Comparison of ENCODE assay signal across 8 mouse cellular contexts in genomic region chr10:76531375-76531774, GRCm38 (mm10). TPM values are rescaled to one million over a fixed set of nuclear protein-coding genes. Genes with fewer than 3 reads are reported as not detected.
DNase-seq lines count a peak whose midpoint lies in the region; ATAC-seq and TF ChIP-seq lines count a peak whose summit lies in the region.

Lss (plus strand) TSS chr10:76531588.

- TF ChIP-seq POLR2A in CH12.LX (IDR thresholded peaks at IDR 0.05; ENCODE audit: low read depth, low read length), result peak; percentile 91

- H3K4me2 ChIP-seq in CH12.LX (ENCODE audit: insufficient read depth, low read depth, poor library complexity, severe bottlenecking), result peak within 1 kb of the TSS; percentile 95
- peak within 1 kb of the TSS; percentile 83 for H3K4me2 ChIP-seq in forebrain, embryonic 11.5 days (ENCODE audit: low read depth, low read length, severe bottlenecking)
- H3K4me2 ChIP-seq in heart, embryonic 16.5 days (ENCODE audit: low read depth, low read length), result peak within 1 kb of the TSS; percentile 96
- H3K4me2 ChIP-seq in liver, embryonic 15.5 days, result peak within 1 kb of the TSS; percentile 95
- H3K4me2 ChIP-seq in neural tube, embryonic 12.5 days (replicated peaks), result peak within 1 kb of the TSS; percentile 82

- under 1% methylated on average over 37 of the region's 37 CpGs for WGBS in forebrain, embryonic 11.5 days
- WGBS in heart, embryonic 16.5 days, result under 1% methylated on average over 37 of the region's 37 CpGs
- WGBS in liver, embryonic 15.5 days (ENCODE audit: insufficient replicate concordance), result under 1% methylated on average over 37 of the region's 37 CpGs
- under 1% methylated on average over 37 of the region's 37 CpGs for WGBS in neural tube, embryonic 12.5 days

- H3K27me3 ChIP-seq in CH12.LX (replicated peaks), result no peaks in the 10 kb centered on the region
- no peaks in the 10 kb centered on the region for H3K27me3 ChIP-seq in forebrain, embryonic 11.5 days (ENCODE audit: control insufficient read depth, insufficient read depth, low read length)
- no peaks in the 10 kb centered on the region for H3K27me3 ChIP-seq in heart, embryonic 16.5 days (ENCODE audit: control insufficient read depth, insufficient read depth, low read length)
- H3K27me3 ChIP-seq in liver, embryonic 15.5 days, result no peaks in the 10 kb centered on the region
- H3K27me3 ChIP-seq in neural tube, embryonic 12.5 days (replicated peaks), result no peaks in the 10 kb centered on the region

- dilution Hi-C loops in CH12.LX (cut with MboI; ENCODE audit: extremely low pct_ligation_motif_present, extremely low pct_unique_long_range_greater_than_20kb, low sequenced_read_pairs), result no loop called here

- peak; percentile 99 for ATAC-seq in forebrain, embryonic 11.5 days (replicated peaks; ENCODE audit: low FRiP score)
- peak; percentile 99 for ATAC-seq in heart, embryonic 16.5 days (replicated peaks; ENCODE audit: extremely low read depth, insufficient read depth, low FRiP score)
- peak; percentile 99 for ATAC-seq in liver, embryonic 15.5 days (ENCODE audit: insufficient read depth)
- ATAC-seq in neural tube, embryonic 12.5 days (ENCODE audit: low FRiP score, low read depth), result peak; percentile 99

- no peak for TF ChIP-seq EP300 in CH12.LX (IDR thresholded peaks at IDR 0.05; ENCODE audit: low read length)

- peak within 1 kb of the TSS; percentile 82 to 90 (median 89) for H3K4me3 ChIP-seq in CH12.LX (replicated peaks in 1 of 3; ENCODE audit: low read depth in 2 of 3, low read length in 2 of 3, poor library complexity in 1 of 3)
- H3K4me3 ChIP-seq in forebrain, embryonic 11.5 days (ENCODE audit: low read depth, low read length), result peak within 1 kb of the TSS; percentile 72
- H3K4me3 ChIP-seq in heart, embryonic 16.5 days (ENCODE audit: low read length), result peak within 1 kb of the TSS; percentile 83
- H3K4me3 ChIP-seq in liver, embryonic 15.5 days (replicated peaks), result peak within 1 kb of the TSS; percentile 67
- peak within 1 kb of the TSS; percentile 65 for H3K4me3 ChIP-seq in neural tube, embryonic 12.5 days

- peak; percentile 97 for DNase-seq in CH12.LX (ENCODE audit: extremely low read depth)
- peak; percentile 92 for DNase-seq in c-Kit-positive CD71-positive TER-119-negative erythroid progenitor cells, embryonic 14.5 days (ENCODE audit: low read depth)
- DNase-seq in forebrain, embryonic 11.5 days (ENCODE audit: low spot score), result peak; percentile 99
- DNase-seq in kidney, postnatal 36 days, result peak; percentile 97 to 98
- DNase-seq in telencephalon, adult 2 months (ENCODE audit: low read depth, low spot score), result peak; percentile 93

- H3K27ac ChIP-seq in CH12.LX (ENCODE audit: insufficient read depth, low read depth), result no peak within 1 kb of the TSS
- peak within 1 kb of the TSS; percentile 58 for H3K27ac ChIP-seq in forebrain, embryonic 11.5 days (ENCODE audit: low read depth, low read length)
- peak within 1 kb of the TSS; percentile 61 for H3K27ac ChIP-seq in heart, embryonic 16.5 days (ENCODE audit: low read length)
- H3K27ac ChIP-seq in liver, embryonic 15.5 days (replicated peaks), result peak within 1 kb of the TSS; percentile 67
- H3K27ac ChIP-seq in neural tube, embryonic 12.5 days, result peak within 1 kb of the TSS; percentile 51; the same call in 1 of the 2 replicates

- H3K4me1 ChIP-seq in CH12.LX (ENCODE audit: control insufficient read depth in 1 of 2, insufficient read depth in 2 of 2), result peaks cover 2 to 28% of the 10 kb centered on the region in 2 experiments; a peak in 2 of 4 replicates
- H3K4me1 ChIP-seq in forebrain, embryonic 11.5 days (replicated peaks; ENCODE audit: control insufficient read depth, insufficient read depth, low read length), result no peaks in the 10 kb centered on the region
- H3K4me1 ChIP-seq in heart, embryonic 16.5 days (ENCODE audit: control insufficient read depth, insufficient read depth, low read length), result peaks cover 6% of the 10 kb centered on the region
- H3K4me1 ChIP-seq in liver, embryonic 15.5 days (replicated peaks), result peaks cover 17% of the 10 kb centered on the region
- H3K4me1 ChIP-seq in neural tube, embryonic 12.5 days, result peaks cover 24% of the 10 kb centered on the region

- no peaks in the 10 kb centered on the region for H3K9me3 ChIP-seq in CH12.LX (replicated peaks; ENCODE audit: low read length)
- H3K9me3 ChIP-seq in forebrain, embryonic 11.5 days (ENCODE audit: control insufficient read depth, low read length), result no peaks in the 10 kb centered on the region
- H3K9me3 ChIP-seq in heart, embryonic 16.5 days (replicated peaks; ENCODE audit: control insufficient read depth, low read length), result no peaks in the 10 kb centered on the region
- no peaks in the 10 kb centered on the region for H3K9me3 ChIP-seq in liver, embryonic 15.5 days (replicated peaks)
- no peaks in the 10 kb centered on the region for H3K9me3 ChIP-seq in neural tube, embryonic 12.5 days

- in situ Hi-C loops in CH12.LX (cut with MboI; ENCODE audit: low pct_ligation_motif_present, low pct_unique_long_range_greater_than_20kb, low sequenced_read_pairs), result loop anchor here (10.0 kb wide), 1 partner anchor 57 kb away; no protein-coding TSS in a partner anchor

- peaks cover 29 to 35% of the 10 kb centered on the region in 2 experiments for H3K36me3 ChIP-seq in CH12.LX (replicated peaks in 1 of 2; ENCODE audit: control insufficient read depth in 1 of 2, insufficient read depth in 1 of 2, low read length in 1 of 2)
- H3K36me3 ChIP-seq in forebrain, embryonic 11.5 days (ENCODE audit: control insufficient read depth, insufficient read depth, low read length), result peaks cover 2% of the 10 kb centered on the region; the same call in 1 of the 2 replicates
- H3K36me3 ChIP-seq in heart, embryonic 16.5 days (ENCODE audit: control insufficient read depth, insufficient read depth), result peaks cover 12% of the 10 kb centered on the region
- H3K36me3 ChIP-seq in liver, embryonic 15.5 days (replicated peaks), result peaks cover 25% of the 10 kb centered on the region
- H3K36me3 ChIP-seq in neural tube, embryonic 12.5 days, result peaks cover 32% of the 10 kb centered on the region

- no peak for TF ChIP-seq CTCF in CH12.LX (conservative IDR thresholded peaks at IDR 0.05 in 1 of 2, IDR thresholded peaks at IDR 0.05 in 1 of 2; ENCODE audit: low read depth in 2 of 2, low read length in 2 of 2)

- 0 out of 2 replicates have a peak, but pooled peaks cover 2% of the 10 kb centered on the region for H3K79me2 ChIP-seq in CH12.LX (replicated peaks; ENCODE audit: control insufficient read depth, extremely low read depth, insufficient read depth, poor library complexity, severe bottlenecking)

- peak within 1 kb of the TSS; percentile 56 for H3K9ac ChIP-seq in CH12.LX (ENCODE audit: insufficient read depth, low read depth)
- peak within 1 kb of the TSS; percentile 72 for H3K9ac ChIP-seq in forebrain, embryonic 11.5 days (ENCODE audit: low read length)
- H3K9ac ChIP-seq in heart, embryonic 16.5 days (ENCODE audit: low read length), result peak within 1 kb of the TSS; percentile 84
- H3K9ac ChIP-seq in liver, embryonic 15.5 days, result peak within 1 kb of the TSS; percentile 63
- H3K9ac ChIP-seq in neural tube, embryonic 12.5 days, result peak within 1 kb of the TSS; percentile 71

- no peak for TF ChIP-seq RAD21 in CH12.LX (IDR thresholded peaks at IDR 0.05; ENCODE audit: low read depth, low read length)

TF ChIP-seq in CH12.LX, 34 proteins besides CTCF, POLR2A, EP300 and RAD21 (continues in another document):
- TF ChIP-seq PAX5 (IDR thresholded peaks at IDR 0.05; ENCODE audit: low read length), result no peak
- TF ChIP-seq SMC3 (IDR thresholded peaks at IDR 0.05; ENCODE audit: low read depth, low read length), result no peak
- no peak for TF ChIP-seq GABPA (IDR thresholded peaks at IDR 0.05; ENCODE audit: insufficient replicate concordance, low read depth, low read length)
- peak; percentile 74 for TF ChIP-seq HCFC1 (IDR thresholded peaks at IDR 0.05; ENCODE audit: low read depth, low read length)
- TF ChIP-seq KAT2A (IDR thresholded peaks at IDR 0.05; ENCODE audit: insufficient replicate concordance, low read length), result 0 out of 2 replicates have a peak, but pooled peaks have one; percentile 66
- TF ChIP-seq ETS1 (conservative IDR thresholded peaks at IDR 0.05; ENCODE audit: low read depth, low read length), result 0 out of 2 replicates have a peak, but pooled peaks have one; percentile 11
- no peak for TF ChIP-seq MAFK (IDR thresholded peaks at IDR 0.05; ENCODE audit: insufficient replicate concordance, low read length)
- TF ChIP-seq POLR2AphosphoS2 (IDR thresholded peaks at IDR 0.05; ENCODE audit: low read depth, low read length), result 0 out of 2 replicates have a peak, but pooled peaks have one; percentile 53
- TF ChIP-seq E2F4 (IDR thresholded peaks at IDR 0.05; ENCODE audit: insufficient replicate concordance, low read depth, low read length), result no peak
- peak; percentile 71; the same call in 1 of the 2 replicates for TF ChIP-seq CHD2 (IDR thresholded peaks at IDR 0.05; ENCODE audit: low read length)
- TF ChIP-seq MAX (IDR thresholded peaks at IDR 0.05; ENCODE audit: low read length), result peak; percentile 66
- TF ChIP-seq TCF12 (IDR thresholded peaks at IDR 0.05; ENCODE audit: low read depth, low read length), result peak; percentile 88
- peak; percentile 95 for TF ChIP-seq MXI1 (IDR thresholded peaks at IDR 0.05; ENCODE audit: low read depth, low read length)
- TF ChIP-seq TBP (conservative IDR thresholded peaks at IDR 0.05; ENCODE audit: low read depth, low read length), result peak; percentile 50; the same call in 1 of the 2 replicates
- TF ChIP-seq BHLHE40 (IDR thresholded peaks at IDR 0.05; ENCODE audit: low read depth, low read length), result peak; percentile 97
- peak; percentile 78 for TF ChIP-seq NELFE (IDR thresholded peaks at IDR 0.05; ENCODE audit: low read depth, low read length)
- TF ChIP-seq USF2 (conservative IDR thresholded peaks at IDR 0.05; ENCODE audit: low read depth, low read length), result no peak
- no peak for TF ChIP-seq RCOR1 (conservative IDR thresholded peaks at IDR 0.05; ENCODE audit: low read depth, low read length)
- no peak for TF ChIP-seq ZKSCAN1 (IDR thresholded peaks at IDR 0.05; ENCODE audit: borderline replicate concordance, low read depth, low read length)
- TF ChIP-seq MAZ (IDR thresholded peaks at IDR 0.05; ENCODE audit: low read depth, low read length), result 0 out of 2 replicates have a peak, but pooled peaks have one; percentile 14
- TF ChIP-seq ZMIZ1 (IDR thresholded peaks at IDR 0.05; ENCODE audit: low read depth, low read length), result peak; percentile 68; the same call in 1 of the 2 replicates

RNA-seq across cellular contexts. Expression of gene Lss, which starts in this region (rescaled TPM):
- total RNA-seq in CH12.LX (2012; rRNA removed) (28.8 and 38.4 TPM in 2 replicates), CH12.LX (2014; rRNA removed) (60.8 and 89.6 TPM in 2 replicates)
- 37.7 and 53.3 TPM in 2 replicates for polyA plus RNA-seq in CH12.LX (2012; ENCODE audit: insufficient read length, low read depth)
- polyA plus RNA-seq in forebrain, embryonic 11.5 days (2014; fragmentation: Nextera tagmentation; extraction: Ambion mirVana), result 44.9 and 72.6 TPM in 2 replicates
- 8.0 and 8.2 TPM in 2 replicates for polyA plus RNA-seq in heart, embryonic 16.5 days (2015; fragmentation: Nextera tagmentation; extraction: Ambion mirVana)
- polyA plus RNA-seq in liver, embryonic 15.5 days (2015; fragmentation: Nextera tagmentation; extraction: Ambion mirVana), result 68.0 and 71.8 TPM in 2 replicates
- polyA plus RNA-seq in neural tube, embryonic 12.5 days (2016; fragmentation: Nextera tagmentation; extraction: Ambion mirVana), result 51.9 and 58.0 TPM in 2 replicates
